Mouse (Mus musculus) MEL (cell line): Measurements from ENCODE around the gene Heatr5a. TPM values are rescaled to one million over a fixed set of nuclear protein-coding genes. Genes with fewer than 3 reads are reported as not detected.

Experiments used
- DNase-seq: peaks from one replicate; pipeline ENCODE4 v3.0.0; 2011; ENCODE audit warnings: low read depth, low spot score
- H3K27ac ChIP-seq: 2 replicates; pipeline ENCODE4 v1.5.1; 2012; ENCODE audit warnings: low read depth, mild to moderate bottlenecking, control low read depth, low read length, moderate library complexity; ENCODE audit not compliant: control insufficient read depth
- H3K27me3 ChIP-seq, 2 experiments: fragments of 150-350 bp in 1 of 2; sonication (generic) in 1 of 2; 2 replicates each; pipeline ENCODE4 v1.6.1; 2012; ENCODE audit warnings: low read length in 2 of 2, mild to moderate bottlenecking in 2 of 2, improper control_type of control experiment in 1 of 2, moderate library complexity in 1 of 2; ENCODE audit not compliant: insufficient read depth in 2 of 2, control insufficient read depth in 1 of 2
- H3K36me3 ChIP-seq, 2 experiments: 2 replicates each; pipeline ENCODE4 v1.6.1; 2012 to 2014; ENCODE audit warnings: low read length in 2 of 2, improper control_type of control experiment in 1 of 2, inconsistent platforms in 1 of 2, mild to moderate bottlenecking in 1 of 2; ENCODE audit not compliant: insufficient read depth in 2 of 2, control insufficient read depth in 1 of 2
- H3K4me1 ChIP-seq, 2 experiments: fragments of 150-350 bp in 1 of 2; sonication (generic) in 1 of 2; 2 replicates each; pipeline ENCODE4 v1.6.1; 2012; ENCODE audit warnings: low read length in 2 of 2, improper control_type of control experiment in 1 of 2, mild to moderate bottlenecking in 1 of 2; ENCODE audit not compliant: insufficient read depth in 2 of 2, control insufficient read depth in 1 of 2
- H3K4me3 ChIP-seq, 2 experiments: fragments of 150-350 bp in 1 of 2; sonication (generic) in 1 of 2; 2 replicates each; pipeline ENCODE4 v1.5.1; 2012; ENCODE audit warnings: low read depth in 2 of 2, low read length in 2 of 2, mild to moderate bottlenecking in 2 of 2, moderate library complexity in 2 of 2, control low read depth in 1 of 2, improper control_type of control experiment in 1 of 2; ENCODE audit not compliant: control insufficient read depth in 1 of 2, insufficient read depth in 1 of 2
- H3K79me2 ChIP-seq: 2 replicates; pipeline ENCODE4 v1.6.1; 2012; ENCODE audit warnings: mild to moderate bottlenecking, low read length, moderate library complexity; ENCODE audit not compliant: control insufficient read depth, poor library complexity, insufficient read depth
- H3K9ac ChIP-seq: 2 replicates; pipeline ENCODE4 v1.6.1; 2012; ENCODE audit warnings: low read depth, mild to moderate bottlenecking, control low read depth, low read length, moderate library complexity; ENCODE audit not compliant: control insufficient read depth, poor library complexity, severe bottlenecking
- H3K9me3 ChIP-seq: fragments of 150-350 bp; sonication (generic); replicated peaks from 2 replicates; pipeline ENCODE4 v1.6.1; 2012; ENCODE audit warnings: mild to moderate bottlenecking, low read length, improper control_type of control experiment, moderate library complexity; ENCODE audit not compliant: insufficient read depth
- CTCF ChIP-seq, 3 experiments: IDR thresholded peaks in 2 of 3; conservative IDR thresholded peaks in 1 of 3; 2 replicates each; pipeline ENCODE4 v1.5.1; 2011 to 2012; ENCODE audit warnings: low read length in 3 of 3, low read depth in 2 of 3, mild to moderate bottlenecking in 2 of 3, improper control_type of control experiment in 1 of 3, inconsistent platforms in 1 of 3, mixed read lengths in 1 of 3, moderate library complexity in 1 of 3; ENCODE audit not compliant: control insufficient read depth in 1 of 3, insufficient read depth in 1 of 3, poor library complexity in 1 of 3, severe bottlenecking in 1 of 3
- ELF1 ChIP-seq: IDR thresholded peaks from 2 replicates; pipeline ENCODE4 v1.6.1; 2014; ENCODE audit warnings: low read depth, mild to moderate bottlenecking, inconsistent platforms, low read length, improper control_type of control experiment, moderate library complexity
- HCFC1 ChIP-seq: IDR thresholded peaks from 2 replicates; pipeline ENCODE4 v1.6.1; 2012; ENCODE audit warnings: low read depth, mild to moderate bottlenecking, inconsistent platforms, low read length, improper control_type of control experiment, moderate library complexity
- MAX ChIP-seq: IDR thresholded peaks from 2 replicates; pipeline ENCODE4 v1.6.1; 2011; ENCODE audit warnings: low read length, improper control_type of control experiment
- MEF2A ChIP-seq: IDR thresholded peaks from 2 replicates; pipeline ENCODE4 v1.6.1; 2014; ENCODE audit warnings: low read depth, mild to moderate bottlenecking, inconsistent platforms, low read length, improper control_type of control experiment; ENCODE audit not compliant: poor library complexity, insufficient replicate concordance, severe bottlenecking; ENCODE audit errors: extremely low read depth
- MYB ChIP-seq: IDR thresholded peaks from 2 replicates; pipeline ENCODE4 v1.6.1; 2011; ENCODE audit warnings: mild to moderate bottlenecking, low read depth, low read length, improper control_type of control experiment
- MYC ChIP-seq: IDR thresholded peaks from 2 replicates; pipeline ENCODE4 v1.6.1; 2011; ENCODE audit warnings: low read depth, mild to moderate bottlenecking, low read length, improper control_type of control experiment, moderate library complexity
- NRF1 ChIP-seq: IDR thresholded peaks from 2 replicates; pipeline ENCODE4 v1.6.1; 2014; ENCODE audit warnings: low read depth, mild to moderate bottlenecking, inconsistent platforms, low read length, improper control_type of control experiment, moderate library complexity; ENCODE audit not compliant: poor library complexity, insufficient read depth, severe bottlenecking
- POLR2AphosphoS5 ChIP-seq: IDR thresholded peaks from 2 replicates; pipeline ENCODE4 v1.6.1; 2012; ENCODE audit warnings: low read depth, borderline replicate concordance, mild to moderate bottlenecking, inconsistent platforms, low read length, moderate library complexity, mixed read lengths
- RAD21 ChIP-seq: IDR thresholded peaks from 2 replicates; pipeline ENCODE4 v1.6.1; 2011; ENCODE audit warnings: mild to moderate bottlenecking, low read depth, low read length, improper control_type of control experiment
- RCOR1 ChIP-seq: IDR thresholded peaks from 2 replicates; pipeline ENCODE4 v1.6.1; 2012; ENCODE audit warnings: low read depth, mild to moderate bottlenecking, inconsistent platforms, low read length, improper control_type of control experiment
- TAL1 ChIP-seq: IDR thresholded peaks from 2 replicates; pipeline ENCODE4 v1.6.1; 2012; ENCODE audit warnings: mild to moderate bottlenecking, inconsistent platforms, low read length, moderate library complexity, mixed read lengths
- TCF12 ChIP-seq: IDR thresholded peaks from 2 replicates; pipeline ENCODE4 v1.6.1; 2014; ENCODE audit warnings: low read depth, mild to moderate bottlenecking, inconsistent platforms, low read length, improper control_type of control experiment, moderate library complexity
- UBTF ChIP-seq: IDR thresholded peaks from 2 replicates; pipeline ENCODE4 v1.6.1; 2012; ENCODE audit warnings: low read depth, mild to moderate bottlenecking, inconsistent platforms, low read length, improper control_type of control experiment, moderate library complexity, borderline replicate concordance; ENCODE audit not compliant: insufficient read depth
- USF1 ChIP-seq: IDR thresholded peaks from 2 replicates; pipeline ENCODE4 v1.6.1; 2014; ENCODE audit warnings: low read depth, mild to moderate bottlenecking, inconsistent platforms, low read length, improper control_type of control experiment, moderate library complexity
- ZKSCAN1 ChIP-seq: IDR thresholded peaks from 2 replicates; pipeline ENCODE4 v1.6.1; 2012; ENCODE audit warnings: low read depth, mild to moderate bottlenecking, inconsistent platforms, low read length, improper control_type of control experiment, moderate library complexity
- polyA plus RNA-seq, 2 experiments: library from polyadenylated mRNA; stranded (reverse) in 1 of 2; unstranded in 1 of 2; fragments of >175 nt in 1 of 2; fragments of >200 nt in 1 of 2; gene quantifications; 2 replicates each; pipeline versions ENCODE4 v1.2.1 to v1.2.4; 2012; ENCODE audit warnings: low replicate concordance in 2 of 2, low read depth in 1 of 2; ENCODE audit not compliant: insufficient read length in 2 of 2, insufficient read depth in 1 of 2, missing spikeins in 1 of 2
- total RNA-seq: library from RNA; depleted of rRNA; stranded (reverse); fragments of 300-350 nt; gene quantifications from 2 replicates; pipeline ENCODE4 v1.2.3, GENCODE M21; 2012

Gene Heatr5a
- total and polyA plus RNA-seq, 3 experiments, result 41.2 to 70.5 (median 70.4) TPM

GRCm38 (mm10) chr12:51871446-51872144, 99.5 kb downstream of the Heatr5a start (continued):
- TF ChIP-seq NRF1 (no peak), MEF2A (no peak), CTCF (IDR thresholded peaks at IDR 0.05 in 2 of 3, conservative IDR thresholded peaks at IDR 0.05 in 1 of 3; ENCODE audit: control insufficient read depth in 1 of 3, insufficient read depth in 1 of 3, low read depth in 2 of 3, low read length in 3 of 3, poor library complexity in 1 of 3, severe bottlenecking in 1 of 3) (no peak)

- Histone ChIP-seq H3K36me3 (peaks cover 0 to 55% of the 10 kb centered on the region in 2 experiments; a peak in 2 of 4 replicates), H3K79me2 (peaks cover 8% of the 10 kb centered on the region; the same call in 1 of the 2 replicates), H3K27ac (no peak overlapping the region), H3K4me1 (peaks cover 23 to 46% of the 10 kb centered on the region in 2 experiments), H3K9me3 (no peaks in the 10 kb centered on the region), H3K27me3 (no peaks in the 10 kb centered on the region), H3K9ac (no peak overlapping the region), H3K4me3 (no peak overlapping the region)
- TF ChIP-seq RCOR1 (no peak), UBTF (no peak), HCFC1 (no peak), TCF12 (no peak), POLR2AphosphoS5 (no peak), MYC (no peak), MAX (no peak), ZKSCAN1 (no peak), TAL1 (no peak), MYB (no peak), USF1 (no peak), RAD21 (no peak)
- no peak for DNase-seq
These were observed 101.6 kb downstream of the Heatr5a start for GRCm38 (mm10) chr12:51869511-51869910.

DNA sequence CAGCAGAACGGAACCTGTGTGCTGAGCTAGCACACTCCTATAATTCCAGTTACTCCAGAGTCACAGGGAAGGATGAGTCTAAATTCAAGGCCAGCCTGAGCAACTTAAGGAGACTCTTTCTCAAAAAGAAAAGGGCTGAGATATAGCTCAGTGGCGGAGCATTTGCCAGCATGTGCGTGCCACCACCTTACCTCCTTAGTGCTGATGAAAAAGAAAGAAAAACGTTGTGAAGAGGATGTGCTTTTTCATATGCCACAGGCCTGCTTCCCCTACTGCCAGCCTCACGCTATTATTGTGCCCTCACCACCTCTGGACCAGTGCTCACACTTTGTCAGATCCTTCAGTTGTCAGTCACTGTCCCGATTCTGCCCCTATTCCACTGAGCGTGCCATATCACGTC, 104.0 kb downstream of the Heatr5a start:
- no peak for DNase-seq
- Histone ChIP-seq H3K4me1 (peaks cover 12 to 30% of the 10 kb centered on the region in 2 experiments), H3K79me2 (no peaks in the 10 kb centered on the region), H3K9me3 (no peaks in the 10 kb centered on the region), H3K27me3 (no peaks in the 10 kb centered on the region), H3K4me3 (no peak overlapping the region), H3K27ac (no peak overlapping the region), H3K9ac (no peak overlapping the region), H3K36me3 (peaks cover 0 to 31% of the 10 kb centered on the region in 2 experiments; a peak in 2 of 4 replicates)
- TF ChIP-seq ELF1 (no peak), TAL1 (no peak), MYB (no peak), CTCF (IDR thresholded peaks at IDR 0.05 in 2 of 3, conservative IDR thresholded peaks at IDR 0.05 in 1 of 3; ENCODE audit: control insufficient read depth in 1 of 3, insufficient read depth in 1 of 3, low read depth in 2 of 3, low read length in 3 of 3, poor library complexity in 1 of 3, severe bottlenecking in 1 of 3) (no peak)
